Mouse (Mus musculus) heart, adult 18-20 months (tissue): ENCODE measurements around the gene Tiam1. TPM values are rescaled to one million over a fixed set of nuclear protein-coding genes. Genes with fewer than 3 reads are reported as not detected.

Experiments
- DNase-seq, 2 experiments: peaks; one replicate each; pipeline ENCODE4 v3.0.0; 2021 to 2022; ENCODE audit warnings: mixed read lengths in 1 of 2
- total RNA-seq, 2 experiments: library from RNA; stranded (reverse); gene quantifications; 2 replicates each; pipeline ENCODE4 v1.2.3; 2021

Gene Tiam1
- total RNA-seq, 2 experiments from 2014 or later = 8.1 to 8.5 TPM

GRCm38 (mm10) chr16:90047841-90048240 lies 95.7 kb downstream of the Tiam1 start:
- DNase-seq = no peak

GRCm38 (mm10) chr16:90046494-90047158 lies 96.9 kb downstream of the Tiam1 start:
- DNase-seq = peak; percentile 24 to 33

GRCm38 (mm10) chr16:90045611-90046010 lies 98.0 kb downstream of the Tiam1 start:
- DNase-seq = no peak

GRCm38 (mm10) chr16:90044004-90044754 lies 99.4 kb downstream of the Tiam1 start:
- DNase-seq = peak; percentile 28 to 54

- peak in 1 of 2 experiments; percentile 14 for DNase-seq
Observed at GRCm38 (mm10) chr16:90042874-90043273, 100.7 kb downstream of the Tiam1 start.

- no peak for DNase-seq
Observed at GRCm38 (mm10) chr16:90042386-90042785, 101.2 kb downstream of the Tiam1 start.

GRCm38 (mm10) chr16:90040771-90041364 lies 102.7 kb downstream of the Tiam1 start:
- peak in 1 of 2 experiments; percentile 17 for DNase-seq

- no peak for DNase-seq
Observed at GRCm38 (mm10) chr16:90035595-90036110, 107.9 kb downstream of the Tiam1 start.

GRCm38 (mm10) chr16:90030355-90030754 lies 113.2 kb downstream of the Tiam1 start:
- no peak for DNase-seq

- DNase-seq = no peak
Observed at GRCm38 (mm10) chr16:90027886-90028285, 115.7 kb downstream of the Tiam1 start.

- DNase-seq = no peak
Observed at GRCm38 (mm10) chr16:90025526-90026172, 117.9 kb downstream of the Tiam1 start.

- DNase-seq = no peak
Observed at GRCm38 (mm10) chr16:90023665-90024010, 119.9 kb downstream of the Tiam1 start.

GRCm38 (mm10) chr16:90022932-90023664 lies 120.5 kb downstream of the Tiam1 start:
- no peak for DNase-seq

- DNase-seq = peak in 1 of 2 experiments; percentile 9
Observed at GRCm38 (mm10) chr16:90016046-90016445, 127.5 kb downstream of the Tiam1 start.

GRCm38 (mm10) chr16:90014596-90014995 lies 129.0 kb downstream of the Tiam1 start:
- DNase-seq = peak; percentile 40 to 56

- DNase-seq = peak in 1 of 2 experiments; percentile 7
Observed at GRCm38 (mm10) chr16:90011521-90012181, 131.9 kb downstream of the Tiam1 start.

- no peak for DNase-seq
Observed at GRCm38 (mm10) chr16:90008504-90008903, 135.1 kb downstream of the Tiam1 start.

- DNase-seq = no peak
Observed at GRCm38 (mm10) chr16:90007391-90007977, 136.1 kb downstream of the Tiam1 start.

GRCm38 (mm10) chr16:90003556-90003955 lies 140.0 kb downstream of the Tiam1 start:
- DNase-seq = no peak

GRCm38 (mm10) chr16:89995155-89995554 lies 148.4 kb downstream of the Tiam1 start:
- no peak for DNase-seq
